Mouse (Mus musculus) olfactory bulb, adult 2 months (tissue): ENCODE results near the gene Ccm2.

Source experiments
- CTCF ChIP-seq: fragments of 200-500 bp; IDR thresholded peaks from 2 replicates; pipeline ENCODE4 v1.5.1; 2012; ENCODE audit warnings: low read depth, mild to moderate bottlenecking, low read length, moderate library complexity; ENCODE audit not compliant: insufficient read depth
- POLR2A ChIP-seq: fragments of 200-500 bp; IDR thresholded peaks from 2 replicates; pipeline ENCODE4 v1.6.1; 2012; ENCODE audit warnings: mild to moderate bottlenecking, low read depth, low read length, moderate library complexity; ENCODE audit not compliant: insufficient read depth

- TF ChIP-seq CTCF (no peak), POLR2A (no peak)
Measured at GRCm38 (mm10) chr11:6497311-6497948, 49.3 kb upstream of the Ccm2 start.
